Mouse (Mus musculus): ENCODE measurements around the gene Col9a2. TPM values are rescaled to one million over a fixed set of nuclear protein-coding genes. Genes with fewer than 3 reads are reported as not detected.

Gene Col9a2
- polyA plus RNA-seq (2012; rRNA removed), result 11.0 and 17.5 TPM in 2 replicates

DNA sequence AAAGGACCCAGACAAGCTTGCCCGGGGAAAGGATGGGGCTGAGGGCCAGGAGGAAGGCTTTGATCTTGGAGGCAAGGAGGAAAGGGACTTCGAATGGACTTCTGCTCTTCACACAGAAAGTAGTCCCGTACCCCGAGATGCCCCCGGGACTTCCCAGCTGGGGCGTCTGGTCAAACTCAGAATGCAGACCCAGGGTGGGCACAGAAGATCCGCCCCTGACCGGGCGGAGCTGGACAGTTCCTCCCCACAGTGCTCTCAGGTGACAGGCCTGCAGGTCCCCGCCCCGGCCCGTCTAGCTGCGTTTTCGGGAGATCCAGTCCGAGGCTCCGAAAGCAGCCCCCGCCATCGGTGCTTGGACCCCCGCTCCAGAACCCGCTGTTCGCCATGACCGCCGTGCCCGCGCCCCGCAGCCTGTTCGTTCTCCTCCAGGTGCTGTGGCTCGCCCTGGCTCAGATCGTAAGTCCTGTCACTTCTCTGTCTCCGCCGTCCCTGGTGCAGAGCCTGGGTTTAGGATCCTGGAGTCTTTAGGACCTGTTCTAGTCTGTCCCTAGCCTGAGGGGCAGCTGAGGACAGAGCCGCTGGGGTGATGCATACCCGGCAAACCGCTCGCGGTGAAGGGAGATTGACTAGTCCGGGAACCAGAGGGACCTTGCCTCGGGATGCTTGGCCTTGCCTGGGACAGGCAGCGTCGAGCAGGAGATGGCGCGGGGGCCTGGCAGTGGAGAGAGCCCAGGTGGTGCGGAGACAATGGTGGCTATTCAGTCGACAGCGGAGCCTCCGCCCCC is at the start of gene Col9a2:
Gene Col9a2, plus strand, starts transcription at position 55 of the 785 bp plus-strand sequence.
- peak; percentile 52 for DNase-seq (ENCODE audit: low read depth)
- TF ChIP-seq POLR2A (IDR thresholded peaks at IDR 0.05; ENCODE audit: borderline replicate concordance, extremely low read depth, insufficient read depth, insufficient read length, poor library complexity, severe bottlenecking) (no peak), CTCF (IDR thresholded peaks at IDR 0.05; ENCODE audit: borderline replicate concordance, extremely low read depth, insufficient read depth, insufficient read length) (no peak)

- DNase-seq (ENCODE audit: low read depth), result no peak
- no peak for TF ChIP-seq CTCF (IDR thresholded peaks at IDR 0.05; ENCODE audit: borderline replicate concordance, extremely low read depth, insufficient read depth, insufficient read length)
- TF ChIP-seq POLR2A (IDR thresholded peaks at IDR 0.05; ENCODE audit: borderline replicate concordance, extremely low read depth, insufficient read depth, insufficient read length, poor library complexity, severe bottlenecking), result no peak
Observed at GRCm38 (mm10) chr4:120992284-120992683, 46.9 kb upstream of the Col9a2 start.

GRCm38 (mm10) chr4:120993025-120993424 is 46.2 kb upstream of the Col9a2 start:
- no peak for TF ChIP-seq POLR2A (IDR thresholded peaks at IDR 0.05; ENCODE audit: borderline replicate concordance, extremely low read depth, insufficient read depth, insufficient read length, poor library complexity, severe bottlenecking)

GRCm38 (mm10) chr4:120995911-120996310 is 43.3 kb upstream of the Col9a2 start:
- DNase-seq (ENCODE audit: low read depth), result no peak
- TF ChIP-seq CTCF (IDR thresholded peaks at IDR 0.05; ENCODE audit: borderline replicate concordance, extremely low read depth, insufficient read depth, insufficient read length) (no peak), POLR2A (IDR thresholded peaks at IDR 0.05; ENCODE audit: borderline replicate concordance, extremely low read depth, insufficient read depth, insufficient read length, poor library complexity, severe bottlenecking) (no peak)

More at GRCm38 (mm10) chr4:120993025-120993424, 46.2 kb upstream of the Col9a2 start:
- DNase-seq (ENCODE audit: low read depth), result no peak

GRCm38 (mm10) chr4:121001042-121001441 is 38.1 kb upstream of the Col9a2 start:
- DNase-seq (ENCODE audit: low read depth), result no peak
- TF ChIP-seq CTCF (IDR thresholded peaks at IDR 0.05; ENCODE audit: borderline replicate concordance, extremely low read depth, insufficient read depth, insufficient read length) (no peak), POLR2A (IDR thresholded peaks at IDR 0.05; ENCODE audit: borderline replicate concordance, extremely low read depth, insufficient read depth, insufficient read length, poor library complexity, severe bottlenecking) (no peak)

- DNase-seq (ENCODE audit: low read depth), result no peak
- no peak for TF ChIP-seq CTCF (IDR thresholded peaks at IDR 0.05; ENCODE audit: borderline replicate concordance, extremely low read depth, insufficient read depth, insufficient read length)
- TF ChIP-seq POLR2A (IDR thresholded peaks at IDR 0.05; ENCODE audit: borderline replicate concordance, extremely low read depth, insufficient read depth, insufficient read length, poor library complexity, severe bottlenecking), result no peak
Observed at GRCm38 (mm10) chr4:121001659-121002058, 37.5 kb upstream of the Col9a2 start.

DNA sequence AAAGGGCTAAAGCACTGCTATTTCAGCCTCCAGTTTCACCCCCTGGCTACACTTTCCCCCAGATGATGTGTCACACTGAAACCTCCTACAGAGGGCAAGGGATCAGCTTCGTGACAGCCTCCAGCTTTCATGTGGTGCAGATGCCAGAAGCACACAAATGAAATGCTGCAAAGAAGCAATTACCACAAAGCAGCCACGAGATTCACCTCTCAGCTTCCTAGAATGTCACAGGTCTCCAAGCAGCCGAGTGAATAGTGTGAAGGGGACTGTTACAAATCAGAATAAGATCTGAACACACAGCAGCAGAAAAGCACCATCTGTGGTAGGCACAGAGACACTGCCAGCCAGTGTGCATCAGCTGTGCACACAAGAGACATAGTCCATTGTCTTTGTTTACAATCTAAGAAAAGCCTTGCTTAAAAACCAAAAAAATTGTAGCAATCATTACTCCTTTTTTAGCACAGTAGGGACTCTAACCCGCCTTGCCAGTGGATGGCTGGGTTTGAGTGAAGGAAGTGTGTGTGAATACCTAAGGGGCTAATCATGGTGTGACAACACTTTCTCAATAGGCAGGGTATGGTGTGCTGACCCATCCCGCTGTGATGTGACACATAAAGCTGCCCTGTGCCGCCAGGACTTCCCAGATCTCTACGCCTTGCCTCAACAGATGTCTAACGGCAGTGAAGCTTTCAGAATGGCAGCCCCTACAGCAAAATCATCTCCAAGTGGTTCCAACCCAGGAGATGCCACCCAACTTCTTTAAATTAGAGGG is 36.6 kb upstream of the Col9a2 start:
- TF ChIP-seq CTCF (IDR thresholded peaks at IDR 0.05; ENCODE audit: borderline replicate concordance, extremely low read depth, insufficient read depth, insufficient read length), result no peak
- TF ChIP-seq POLR2A (IDR thresholded peaks at IDR 0.05; ENCODE audit: borderline replicate concordance, extremely low read depth, insufficient read depth, insufficient read length, poor library complexity, severe bottlenecking), result no peak
- DNase-seq (ENCODE audit: low read depth), result peak; percentile 84

- peak; percentile 91 for DNase-seq (ENCODE audit: low read depth)
- TF ChIP-seq CTCF (IDR thresholded peaks at IDR 0.05; ENCODE audit: borderline replicate concordance, extremely low read depth, insufficient read depth, insufficient read length) (no peak), POLR2A (IDR thresholded peaks at IDR 0.05; ENCODE audit: borderline replicate concordance, extremely low read depth, insufficient read depth, insufficient read length, poor library complexity, severe bottlenecking) (no peak)
Observed at GRCm38 (mm10) chr4:121003611-121004091, 35.5 kb upstream of the Col9a2 start.

- DNase-seq (ENCODE audit: low read depth), result no peak
- no peak for TF ChIP-seq POLR2A (IDR thresholded peaks at IDR 0.05; ENCODE audit: borderline replicate concordance, extremely low read depth, insufficient read depth, insufficient read length, poor library complexity, severe bottlenecking)
- TF ChIP-seq CTCF (IDR thresholded peaks at IDR 0.05; ENCODE audit: borderline replicate concordance, extremely low read depth, insufficient read depth, insufficient read length), result no peak
Observed at GRCm38 (mm10) chr4:121004679-121005078, 34.5 kb upstream of the Col9a2 start.

GRCm38 (mm10) chr4:121007006-121007405 is 32.2 kb upstream of the Col9a2 start:
- TF ChIP-seq CTCF (IDR thresholded peaks at IDR 0.05; ENCODE audit: borderline replicate concordance, extremely low read depth, insufficient read depth, insufficient read length), result no peak
- TF ChIP-seq POLR2A (IDR thresholded peaks at IDR 0.05; ENCODE audit: borderline replicate concordance, extremely low read depth, insufficient read depth, insufficient read length, poor library complexity, severe bottlenecking), result no peak
- no peak for DNase-seq (ENCODE audit: low read depth)

- DNase-seq (ENCODE audit: low read depth), result no peak
- TF ChIP-seq POLR2A (IDR thresholded peaks at IDR 0.05; ENCODE audit: borderline replicate concordance, extremely low read depth, insufficient read depth, insufficient read length, poor library complexity, severe bottlenecking) (no peak), CTCF (IDR thresholded peaks at IDR 0.05; ENCODE audit: borderline replicate concordance, extremely low read depth, insufficient read depth, insufficient read length) (no peak)
Observed at GRCm38 (mm10) chr4:121008071-121008745, 31.0 kb upstream of the Col9a2 start.
